Mouse (Mus musculus) heart, adult 2 months (tissue): ENCODE measurements around the gene Pdia4.

Experiments used
- CTCF ChIP-seq: fragments of 200-600 bp; IDR thresholded peaks from 2 replicates; pipeline ENCODE4 v1.8.1; 2022; ENCODE audit warnings: antibody characterized with exemption, mild to moderate bottlenecking, moderate library complexity
- POLR2A ChIP-seq: fragments of 200-500 bp; IDR thresholded peaks from 2 replicates; pipeline ENCODE4 v1.6.1; 2011; ENCODE audit warnings: mild to moderate bottlenecking, low read depth, low read length, control low read depth; ENCODE audit not compliant: insufficient read depth

- TF ChIP-seq CTCF (no peak), POLR2A (no peak)
Measured at GRCm38 (mm10) chr6:47821776-47822175, 8.5 kb upstream of the Pdia4 start.
